Mouse (Mus musculus) left cerebral cortex, adult 8-10 months (tissue): ENCODE measurements around the gene Hpcal1. TPM values are rescaled to one million over a fixed set of nuclear protein-coding genes. Genes with fewer than 3 reads are reported as not detected.
"Not testable (repeated sequence)": the region's sequence is repeated elsewhere in the genome, so short reads cannot be mapped to it uniquely, and the experiment has no call there.

Source experiments
- DNase-seq, 2 experiments: peaks; one replicate each; pipeline ENCODE4 v3.0.0; 2022; ENCODE audit warnings: low spot score in 2 of 2
- total RNA-seq, 4 experiments: library from RNA; stranded (reverse); gene quantifications; 2 replicates each; pipeline ENCODE4 v1.2.4; 2022

Hpcal1 gene
- total RNA-seq, 4 experiments from 2014 or later = 64.4 to 81.1 (median 79.0) TPM

GRCm38 (mm10) chr12:17738473-17738872 lies 47.8 kb downstream of the Hpcal1 start:
- DNase-seq = no peak

GRCm38 (mm10) chr12:17740226-17740625 lies 49.6 kb downstream of the Hpcal1 start:
- no peak for DNase-seq

GRCm38 (mm10) chr12:17741637-17742364 lies 51.1 kb downstream of the Hpcal1 start:
- DNase-seq = no peak

- no peak for DNase-seq
Observed at GRCm38 (mm10) chr12:17742571-17743321, 52.1 kb downstream of the Hpcal1 start.

GRCm38 (mm10) chr12:17745431-17745830 lies 54.8 kb downstream of the Hpcal1 start:
- DNase-seq = no peak

GRCm38 (mm10) chr12:17746725-17747124 lies 56.1 kb downstream of the Hpcal1 start:
- DNase-seq = peak in 1 of 2 experiments; percentile 50

- no peak for DNase-seq
Observed at GRCm38 (mm10) chr12:17747191-17748154, 56.8 kb downstream of the Hpcal1 start.

GRCm38 (mm10) chr12:17748155-17748529 lies 57.5 kb downstream of the Hpcal1 start:
- no peak for DNase-seq

GRCm38 (mm10) chr12:17749784-17750183 lies 59.1 kb downstream of the Hpcal1 start:
- no peak for DNase-seq

GRCm38 (mm10) chr12:17750500-17750899 lies 59.8 kb downstream of the Hpcal1 start:
- DNase-seq = no peak

- no peak for DNase-seq
Observed at GRCm38 (mm10) chr12:17752828-17753227, 62.2 kb downstream of the Hpcal1 start.

GRCm38 (mm10) chr12:17754771-17755170 lies 64.1 kb downstream of the Hpcal1 start:
- DNase-seq = no peak

- DNase-seq = no peak
Observed at GRCm38 (mm10) chr12:17756891-17757290, 66.2 kb downstream of the Hpcal1 start.

GRCm38 (mm10) chr12:17762286-17762933 lies 71.8 kb downstream of the Hpcal1 start:
- DNase-seq = no peak

GRCm38 (mm10) chr12:17763054-17763453 lies 72.4 kb downstream of the Hpcal1 start:
- DNase-seq = no peak

GRCm38 (mm10) chr12:17764005-17764404 lies 73.3 kb downstream of the Hpcal1 start:
- DNase-seq = no peak

- not testable (repeated sequence) for DNase-seq
Observed at GRCm38 (mm10) chr12:17767567-17767966, 76.9 kb downstream of the Hpcal1 start.

GRCm38 (mm10) chr12:17769476-17770172 lies 79.0 kb downstream of the Hpcal1 start:
- DNase-seq = no peak

GRCm38 (mm10) chr12:17770538-17770937 lies 79.9 kb downstream of the Hpcal1 start:
- DNase-seq = no peak

GRCm38 (mm10) chr12:17773721-17774120 lies 83.1 kb downstream of the Hpcal1 start:
- not testable (repeated sequence) for DNase-seq
